Mouse (Mus musculus) Patski (cell line): Measurements from ENCODE around the gene Olfr525. TPM values are rescaled to one million over a fixed set of nuclear protein-coding genes. Genes with fewer than 3 reads are reported as not detected.

Source experiments
- ATAC-seq: fragments of 100-300 bp; one replicate; pipeline ENCODE4 v1.8.0; 2021
- CTCF ChIA-PET: fragments of 350-600 bp; sonication (Branson Sonifier 250); formaldehyde crosslinking; loops from one replicate; lab custom pipeline; 2022; ENCODE audit warnings: inconsistent platforms; lab: Charles Lee
- POLR2A ChIA-PET: fragments of 350-600 bp; sonication (Branson Sonifier 250); formaldehyde crosslinking; loops from one replicate; lab custom pipeline; 2022; ENCODE audit warnings: antibody characterized with exemption, inconsistent platforms; lab: Charles Lee
- DNase-seq: peaks from one replicate; pipeline ENCODE4 v3.0.0-alpha.2; 2011; ENCODE audit warnings: low read depth, low spot score
- H3K27me3 ChIP-seq: fragments of 371-371 bp; one replicate; pipeline ENCODE4 v1.5.1; 2021
- CTCF ChIP-seq: fragments of 100-300 bp; IDR thresholded peaks from one replicate; pipeline ENCODE4 v1.5.1; 2021
- in situ Hi-C: fragments of 300-500 bp; cut with MboI; formaldehyde crosslinking; loops from 3 replicates; pipeline ENCODE4 v1.11.1; 2018; ENCODE audit warnings: low pct_unique_long_range_greater_than_20kb, mixed read lengths
- polyA plus RNA-seq: library from polyadenylated mRNA; unstranded; gene quantifications from one replicate; pipeline ENCODE4 v1.2.3, GENCODE M21; 2021

Gene Olfr525
- polyA plus RNA-seq, 1 experiment from 2014 or later = not detected

- H3K27me3 ChIP-seq = no peaks in the 10 kb centered on the region
- POLR2A ChIA-PET = no interaction called here
- no peak for TF ChIP-seq CTCF
- DNase-seq (no peak), ATAC-seq (no peak)
- in situ Hi-C loops = no loop called here
- CTCF ChIA-PET = interaction anchor here (0.8 kb wide), 1 partner anchor 15 kb away, joined by 3 read pairs; the partner anchor contains the start of gene Olfr60
These were observed 56.3 kb downstream of the Olfr525 start for GRCm38 (mm10) chr7:140376911-140377310.

Other genes starting within 250 kb of the Olfr525 start
- not detected for gene Caly, start 238.3 kb upstream of the Olfr525 start, polyA plus RNA-seq
- gene Prap1, start 227.5 kb upstream of the Olfr525 start, polyA plus RNA-seq = not detected
- 50.1 TPM for gene Fuom, start 218.4 kb upstream of the Olfr525 start, polyA plus RNA-seq
- gene Paox, start 205.1 kb upstream of the Olfr525 start, polyA plus RNA-seq = 9.8 TPM
- gene Echs1, start 204.4 kb upstream of the Olfr525 start, polyA plus RNA-seq = 170 TPM
- 23.2 TPM for gene Mtg1, start 183.3 kb upstream of the Olfr525 start, polyA plus RNA-seq
- gene Sprn, start 166.0 kb upstream of the Olfr525 start, polyA plus RNA-seq = 0.01 TPM
- gene Olfr522, start 156.1 kb upstream of the Olfr525 start, polyA plus RNA-seq = not detected
- not detected for gene Olfr523, start 147.6 kb upstream of the Olfr525 start, polyA plus RNA-seq
- not detected for gene Olfr524, start 114.9 kb upstream of the Olfr525 start, polyA plus RNA-seq
- not detected for gene Cd163l1, start 102.6 kb upstream of the Olfr525 start, polyA plus RNA-seq
- gene 5830411N06Rik, start 73.6 kb upstream of the Olfr525 start, polyA plus RNA-seq = not detected
- gene Olfr527, start 13.2 kb downstream of the Olfr525 start, polyA plus RNA-seq = not detected
- not detected for gene Olfr60, start 40.8 kb downstream of the Olfr525 start, polyA plus RNA-seq
- not detected for gene Olfr530, start 55.5 kb downstream of the Olfr525 start, polyA plus RNA-seq
- gene Olfr531, start 82.1 kb downstream of the Olfr525 start, polyA plus RNA-seq = not detected
- gene Olfr532, start 100.8 kb downstream of the Olfr525 start, polyA plus RNA-seq = not detected
- gene Olfr533, start 142.5 kb downstream of the Olfr525 start, polyA plus RNA-seq = not detected
- not detected for gene Olfr535, start 163.4 kb downstream of the Olfr525 start, polyA plus RNA-seq
- gene Olfr536, start 186.5 kb downstream of the Olfr525 start, polyA plus RNA-seq = not detected
- gene Olfr538, start 247.0 kb downstream of the Olfr525 start, polyA plus RNA-seq = not detected